Mouse (Mus musculus) limb, embryonic 13.5 days (tissue): ENCODE measurements around the gene Psmc3. TPM values are rescaled to one million over a fixed set of nuclear protein-coding genes. Genes with fewer than 3 reads are reported as not detected.

Experiments used
- ATAC-seq: fragments of 200-750 bp; cut with Nextera tagmentation; 2 replicates; pipeline ENCODE4 v1.8.0; 2017; ENCODE audit warnings: low read depth, moderate number of reproducible peaks, moderate TSS enrichment; ENCODE audit not compliant: low FRiP score
- H3K27ac ChIP-seq: fragments of 300-500 bp; sonication (generic); 2 replicates; pipeline ENCODE4 v1.5.1; 2015; ENCODE audit warnings: inconsistent platforms, mild to moderate bottlenecking, moderate library complexity
- H3K27me3 ChIP-seq: fragments of 300-500 bp; sonication (generic); 2 replicates; pipeline ENCODE4 v1.6.1; 2015; ENCODE audit warnings: mild to moderate bottlenecking, inconsistent platforms
- H3K36me3 ChIP-seq: fragments of 300-500 bp; sonication (generic); 2 replicates; pipeline ENCODE4 v1.6.1; 2015; ENCODE audit warnings: inconsistent platforms, mild to moderate bottlenecking, moderate library complexity
- H3K4me1 ChIP-seq: fragments of 300-500 bp; sonication (generic); 2 replicates; pipeline ENCODE4 v1.6.1; 2015; ENCODE audit warnings: inconsistent platforms
- H3K4me2 ChIP-seq: fragments of 300-500 bp; sonication (generic); replicated peaks from 2 replicates; pipeline ENCODE4 v1.6.1; 2015; ENCODE audit warnings: inconsistent platforms, mild to moderate bottlenecking, moderate library complexity
- H3K4me3 ChIP-seq: fragments of 300-500 bp; sonication (generic); 2 replicates; pipeline ENCODE4 v1.5.1; 2015; ENCODE audit warnings: moderate library complexity, mild to moderate bottlenecking, inconsistent platforms
- H3K9ac ChIP-seq: fragments of 300-500 bp; sonication (generic); 2 replicates; pipeline ENCODE4 v1.6.1; 2015; ENCODE audit warnings: mild to moderate bottlenecking, inconsistent platforms
- H3K9me3 ChIP-seq: fragments of 300-500 bp; sonication (generic); 2 replicates; pipeline ENCODE4 v1.6.1; 2016; ENCODE audit warnings: inconsistent platforms
- WGBS: fragments of 180-500 bp; shearing (Covaris S2); methylation state at CpG from one replicate; pipeline ENCODE4 v1.1.7; 2015; 5-methylcytosine and 5-hydroxymethylcytosine counted together
- polyA plus RNA-seq: library from polyadenylated mRNA; unstranded; fragments of >200 nt; fragmentation: Nextera tagmentation; extraction: Ambion mirVana; gene quantifications from 2 replicates; pipeline ENCODE4 v1.2.1, GENCODE M21; 2015

Gene Psmc3
- polyA plus RNA-seq, 1 experiment from 2014 or later: 316 TPM

- peak overlapping the region; percentile 79 for H3K4me2 ChIP-seq
- no peaks in the 10 kb centered on the region for H3K9me3 ChIP-seq
- 81% methylated on average over 10 of the region's 10 CpGs for WGBS
- ATAC-seq: no peak
- peak overlapping the region; percentile 73 for H3K27ac ChIP-seq
- H3K27me3 ChIP-seq: no peaks in the 10 kb centered on the region
- H3K36me3 ChIP-seq: peaks cover 17% of the 10 kb centered on the region
- peak overlapping the region; percentile 73 for H3K9ac ChIP-seq
- peak overlapping the region; percentile 65 for H3K4me3 ChIP-seq
- H3K4me1 ChIP-seq: peaks cover 20% of the 10 kb centered on the region
These were observed 17.2 kb downstream of the Psmc3 start for GRCm38 (mm10) chr2:91071059-91071458.

GRCm38 (mm10) chr2:91072092-91072491 is 18.3 kb downstream of the Psmc3 start:
- Histone ChIP-seq H3K27ac (no peak overlapping the region), H3K4me1 (peaks cover 20% of the 10 kb centered on the region), H3K27me3 (no peaks in the 10 kb centered on the region), H3K36me3 (peaks cover 7% of the 10 kb centered on the region), H3K9ac (no peak overlapping the region), H3K9me3 (no peaks in the 10 kb centered on the region), H3K4me2 (no peak overlapping the region), H3K4me3 (no peak overlapping the region)
- WGBS: 31% methylated on average over 1 of the region's 1 CpGs
- ATAC-seq: no peak

DNA sequence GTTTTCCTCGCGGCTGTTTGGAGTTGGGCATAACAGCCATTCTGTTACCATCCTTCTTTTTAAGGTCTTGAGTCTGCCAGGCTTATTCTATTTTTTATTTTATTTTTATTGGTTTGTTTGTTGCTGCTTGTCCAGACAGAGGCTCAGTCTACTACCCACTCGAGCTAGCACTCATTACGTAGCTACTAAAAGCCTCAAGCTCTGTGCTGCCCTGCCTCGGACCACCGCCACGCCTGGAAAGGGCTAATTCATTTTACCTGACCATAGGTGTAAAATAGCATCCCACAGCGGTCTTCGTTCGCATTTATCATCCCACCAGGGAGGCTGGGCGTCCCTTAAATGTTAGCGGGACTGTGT is 24.1 kb downstream of the Psmc3 start:
- WGBS: 10% methylated on average over 12 of the region's 12 CpGs
- peak overlapping the region; percentile 92 for H3K4me2 ChIP-seq
- no peak overlapping the region for H3K9ac ChIP-seq
- peak overlapping the region; percentile 57 for H3K4me3 ChIP-seq
- H3K27me3 ChIP-seq: no peaks in the 10 kb centered on the region
- H3K4me1 ChIP-seq: peaks cover 6% of the 10 kb centered on the region; the same call in 1 of the 2 replicates
- no peaks in the 10 kb centered on the region for H3K36me3 ChIP-seq
- no peak for ATAC-seq
- no peaks in the 10 kb centered on the region for H3K9me3 ChIP-seq
- H3K27ac ChIP-seq: no peak overlapping the region; the same call in 1 of the 2 replicates

GRCm38 (mm10) chr2:91078314-91079025 is 24.7 kb downstream of the Psmc3 start:
- H3K4me2 ChIP-seq: peak overlapping the region; percentile 92
- WGBS: under 1% methylated on average over 26 of the region's 36 CpGs

DNA sequence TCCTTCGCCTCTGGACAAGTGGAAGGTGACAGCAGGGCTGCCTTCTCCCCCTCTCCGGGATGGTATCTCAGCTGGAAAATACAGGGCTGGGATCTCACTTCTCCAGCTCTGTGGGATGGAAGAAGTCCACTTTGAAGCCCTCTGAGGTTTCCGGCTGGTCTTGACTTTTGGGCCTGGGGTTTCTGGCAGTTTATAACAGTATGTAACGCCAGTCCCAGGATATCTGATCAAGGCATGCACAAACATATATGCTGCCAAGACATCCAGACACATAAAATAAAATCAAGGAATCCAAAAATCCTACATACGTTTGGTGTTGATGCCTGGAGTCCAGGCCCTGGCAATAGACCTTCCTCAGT is 25.2 kb downstream of the Psmc3 start:
- Histone ChIP-seq H3K36me3 (no peaks in the 10 kb centered on the region), H3K4me3 (peak overlapping the region; percentile 57), H3K4me2 (peak overlapping the region; percentile 92), H3K27ac (no peak overlapping the region), H3K27me3 (no peaks in the 10 kb centered on the region), H3K4me1 (peaks cover 6% of the 10 kb centered on the region; the same call in 1 of the 2 replicates), H3K9ac (peak overlapping the region; percentile 77), H3K9me3 (no peaks in the 10 kb centered on the region)
- 33% methylated on average over 5 of the region's 5 CpGs for WGBS
- ATAC-seq: no peak

More at GRCm38 (mm10) chr2:91078314-91079025, 24.7 kb downstream of the Psmc3 start:
- no peaks in the 10 kb centered on the region for H3K27me3 ChIP-seq
- H3K9ac ChIP-seq: peak overlapping the region; percentile 77
- peak overlapping the region; percentile 57 for H3K4me3 ChIP-seq
- ATAC-seq: peak; percentile 70
- peaks cover 6% of the 10 kb centered on the region; the same call in 1 of the 2 replicates for H3K4me1 ChIP-seq
- no peaks in the 10 kb centered on the region for H3K9me3 ChIP-seq
- H3K36me3 ChIP-seq: no peaks in the 10 kb centered on the region
- H3K27ac ChIP-seq: no peak overlapping the region

DNA sequence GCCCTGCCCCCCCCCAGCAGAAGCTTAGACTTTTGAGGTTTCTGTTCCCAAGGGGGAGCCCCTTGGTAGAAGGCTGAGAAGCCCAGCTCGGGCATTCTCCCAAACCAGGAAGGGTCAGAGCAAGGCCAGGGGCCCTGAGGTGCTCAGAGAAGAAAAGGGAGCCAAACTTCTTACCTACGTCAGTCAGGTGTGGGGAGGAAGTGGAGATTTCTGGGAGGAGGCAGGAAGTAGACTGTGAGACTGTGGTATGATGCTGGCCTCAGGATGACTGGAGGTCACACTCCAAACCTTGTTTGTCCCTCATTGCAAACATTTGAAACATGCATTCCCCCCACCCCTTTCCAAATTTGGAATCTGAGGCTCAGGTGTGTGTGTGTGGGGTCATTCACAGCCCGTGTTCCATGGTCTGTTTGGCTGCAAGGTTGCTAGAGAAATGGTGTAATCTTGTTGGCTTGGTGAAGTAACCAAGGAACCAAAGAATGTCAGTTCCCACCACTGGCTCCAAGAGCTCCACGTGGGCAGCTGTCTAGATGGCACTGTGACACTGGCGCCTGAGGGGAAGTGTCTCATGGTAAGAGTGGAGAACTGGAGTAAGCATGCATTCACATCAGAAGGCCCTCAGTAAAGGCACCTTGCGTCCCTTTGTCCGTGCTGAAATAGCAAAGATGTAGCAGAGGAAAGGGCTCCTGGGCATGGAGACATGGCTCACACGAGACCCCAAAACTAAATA is 27.1 kb downstream of the Psmc3 start:
- Histone ChIP-seq H3K36me3 (no peaks in the 10 kb centered on the region), H3K9me3 (no peaks in the 10 kb centered on the region), H3K27ac (no peak overlapping the region), H3K4me2 (no peak overlapping the region), H3K27me3 (no peaks in the 10 kb centered on the region), H3K9ac (no peak overlapping the region), H3K4me1 (peaks cover 6% of the 10 kb centered on the region; the same call in 1 of the 2 replicates), H3K4me3 (no peak overlapping the region)
- WGBS: 77% methylated on average over 8 of the region's 8 CpGs
- no peak for ATAC-seq

- no peak within 1 kb of the TSS; the same call in 1 of the 2 replicates for H3K27ac ChIP-seq
- WGBS: 79% methylated on average over 13 of the region's 13 CpGs
- ATAC-seq: no peak
These were observed 28.2 kb downstream of the Psmc3 start, which contains the start of gene Spi1 for GRCm38 (mm10) chr2:91081775-91082695. Spi1 (plus strand) TSS chr2:91082390.

GRCm38 (mm10) chr2:91082844-91083243 is 29.0 kb downstream of the Psmc3 start:
- Histone ChIP-seq H3K9me3 (no peaks in the 10 kb centered on the region), H3K4me2 (no peak overlapping the region), H3K9ac (no peak overlapping the region), H3K4me1 (peaks cover 6% of the 10 kb centered on the region; the same call in 1 of the 2 replicates), H3K27me3 (peaks cover 2% of the 10 kb centered on the region; the same call in 1 of the 2 replicates), H3K27ac (no peak overlapping the region), H3K4me3 (no peak overlapping the region), H3K36me3 (no peaks in the 10 kb centered on the region)
- no peak for ATAC-seq
- 63% methylated on average over 11 of the region's 11 CpGs for WGBS

More at GRCm38 (mm10) chr2:91081775-91082695, 28.2 kb downstream of the Psmc3 start, which contains the start of gene Spi1:
- no peak within 1 kb of the TSS for H3K4me2 ChIP-seq
- no peak within 1 kb of the TSS for H3K4me3 ChIP-seq
- no peaks in the 10 kb centered on the region for H3K36me3 ChIP-seq
- no peak within 1 kb of the TSS for H3K9ac ChIP-seq
- no peaks in the 10 kb centered on the region for H3K9me3 ChIP-seq
- H3K27me3 ChIP-seq: no peaks in the 10 kb centered on the region
- peaks cover 6% of the 10 kb centered on the region; the same call in 1 of the 2 replicates for H3K4me1 ChIP-seq

DNA sequence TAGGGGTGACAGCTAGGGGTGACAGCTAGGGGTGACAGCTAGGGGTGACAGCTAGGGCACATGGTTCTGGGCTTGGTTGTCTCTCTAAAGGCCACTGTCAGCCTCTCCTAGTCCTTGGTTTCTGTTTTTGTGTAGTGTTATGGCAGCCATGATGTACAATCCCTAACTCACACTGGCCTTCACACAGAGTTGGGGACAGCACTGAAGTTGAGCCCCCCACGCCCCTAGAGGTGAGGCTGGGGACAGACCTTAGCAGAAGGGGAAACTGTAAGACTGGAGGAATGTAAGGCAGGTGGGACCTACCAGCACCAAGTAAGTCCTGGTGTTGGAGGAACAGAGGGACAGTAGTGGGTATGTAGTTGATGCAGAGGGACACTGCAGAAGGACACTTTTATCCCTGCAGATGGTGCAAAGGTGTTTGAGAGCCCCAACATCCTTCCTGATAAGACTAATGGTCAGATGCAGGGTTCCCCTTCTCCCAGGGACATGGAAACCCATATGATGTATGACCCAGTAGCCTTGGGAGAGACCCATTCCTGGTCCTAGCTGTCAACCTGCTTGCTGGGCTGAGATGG is 29.6 kb downstream of the Psmc3 start:
- Histone ChIP-seq H3K27me3 (peaks cover 2% of the 10 kb centered on the region; the same call in 1 of the 2 replicates), H3K9ac (no peak overlapping the region), H3K4me3 (no peak overlapping the region), H3K4me1 (peaks cover 6% of the 10 kb centered on the region; the same call in 1 of the 2 replicates), H3K36me3 (no peaks in the 10 kb centered on the region), H3K4me2 (no peak overlapping the region), H3K9me3 (no peaks in the 10 kb centered on the region), H3K27ac (no peak overlapping the region)
- WGBS: 63% methylated on average over 1 of the region's 1 CpGs
- no peak for ATAC-seq

GRCm38 (mm10) chr2:91084179-91084820 is 30.5 kb downstream of the Psmc3 start:
- H3K4me1 ChIP-seq: no peaks in the 10 kb centered on the region
- ATAC-seq: no peak
- 77% methylated on average over 15 of the region's 15 CpGs for WGBS
- H3K36me3 ChIP-seq: no peaks in the 10 kb centered on the region
- H3K4me3 ChIP-seq: no peak overlapping the region
- peaks cover 2% of the 10 kb centered on the region; the same call in 1 of the 2 replicates for H3K27me3 ChIP-seq
- H3K9me3 ChIP-seq: no peaks in the 10 kb centered on the region
- no peak overlapping the region for H3K9ac ChIP-seq
- H3K27ac ChIP-seq: no peak overlapping the region
- no peak overlapping the region for H3K4me2 ChIP-seq
